Mouse (Mus musculus) erythroblast, embryonic 14.5 days (primary cell): ENCODE data around the gene Mad1l1. TPM values are rescaled to one million over a fixed set of nuclear protein-coding genes. Genes with fewer than 3 reads are reported as not detected.
"Not testable (repeated sequence)": the region's sequence is repeated elsewhere in the genome, so short reads cannot be mapped to it uniquely, and the experiment has no call there.

Experiments
- H3K27me3 ChIP-seq: 2 replicates; pipeline ENCODE4 v1.6.1; 2012; ENCODE audit warnings: inconsistent platforms; ENCODE audit not compliant: control insufficient read depth
- H3K36me3 ChIP-seq: 2 replicates; pipeline ENCODE4 v1.6.1; 2012; ENCODE audit warnings: mild to moderate bottlenecking, inconsistent platforms; ENCODE audit not compliant: control insufficient read depth
- H3K4me1 ChIP-seq: 2 replicates; pipeline ENCODE4 v1.6.1; 2012; ENCODE audit warnings: inconsistent platforms; ENCODE audit not compliant: control insufficient read depth
- H3K4me3 ChIP-seq: replicated peaks from 2 replicates; pipeline ENCODE3; 2012; ENCODE audit warnings: moderate library complexity, mild to moderate bottlenecking, inconsistent platforms
- H3K9me3 ChIP-seq: 2 replicates; pipeline ENCODE4 v1.6.1; 2012; ENCODE audit warnings: low read length, inconsistent platforms, mixed read lengths; ENCODE audit not compliant: control insufficient read depth
- GATA1 ChIP-seq: IDR thresholded peaks from 2 replicates; pipeline ENCODE4 v1.6.1; 2012; ENCODE audit warnings: low read length, inconsistent platforms, mixed read lengths
- TAL1 ChIP-seq: IDR thresholded peaks from 3 replicates; pipeline ENCODE4 v1.6.1; 2012; ENCODE audit warnings: low read length, inconsistent platforms, mixed read lengths
- polyA plus RNA-seq: library from polyadenylated mRNA; stranded (reverse); fragments of >175 nt; gene quantifications from 2 replicates; pipeline ENCODE4 v1.2.3, GENCODE M21; 2012

The Mad1l1 gene
- 2.4 and 2.9 TPM in 2 replicates for polyA plus RNA-seq

- peaks cover 56% of the 10 kb centered on the region for H3K36me3 ChIP-seq
Observed at GRCm38 (mm10) chr5:140321042-140321755, at the start of gene Mad1l1, which contains the start of gene Nudt1. TSS of gene Mad1l1 (minus strand) at chr5:140321552. TSS of gene Nudt1 (plus strand) at chr5:140321656.

DNA sequence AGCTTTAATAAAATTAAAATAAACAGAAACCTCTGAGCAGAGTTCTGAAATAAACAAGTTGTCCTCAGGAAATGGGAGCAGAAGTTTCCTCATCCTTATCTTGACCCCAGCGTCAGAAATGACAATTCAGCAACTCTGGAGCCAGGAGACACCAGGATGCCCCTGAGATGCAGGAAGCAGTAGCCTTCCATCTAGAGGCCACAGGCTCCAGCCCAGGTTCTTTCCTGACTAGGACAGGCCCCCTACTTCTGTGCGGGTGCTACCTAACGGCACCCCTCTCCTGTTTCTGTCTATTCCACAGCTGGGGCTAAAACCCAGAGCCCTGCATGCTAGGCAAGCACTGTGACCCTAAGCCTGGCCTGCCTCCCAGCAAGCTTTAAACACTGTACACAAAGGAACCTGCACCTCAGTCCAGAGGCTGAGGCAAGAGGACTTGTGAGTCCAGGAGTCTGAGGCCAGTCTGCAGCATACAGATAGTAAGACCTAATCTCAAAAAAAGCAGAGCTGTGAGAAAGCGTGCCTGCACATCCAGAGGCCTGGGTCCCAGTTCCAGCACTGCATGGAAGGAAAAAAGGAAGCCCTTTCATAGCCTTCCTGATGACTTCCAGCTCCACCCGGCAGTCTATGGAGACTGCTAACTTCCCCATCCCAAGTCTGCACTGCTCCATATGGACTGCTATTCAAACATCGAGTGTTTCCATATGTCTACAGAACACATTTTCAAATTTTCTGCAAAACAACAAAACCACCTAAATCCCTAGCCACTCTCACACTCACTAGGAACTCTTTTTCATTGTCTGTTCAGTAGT lies 49.3 kb upstream of the Mad1l1 start:
- H3K4me1 ChIP-seq: peaks cover 15% of the 10 kb centered on the region
- H3K4me3 ChIP-seq: no peak overlapping the region
- no peaks in the 10 kb centered on the region for H3K9me3 ChIP-seq
- no peaks in the 10 kb centered on the region; the same call in 1 of the 2 replicates for H3K36me3 ChIP-seq
- TF ChIP-seq TAL1 (no peak), GATA1 (no peak)
- no peaks in the 10 kb centered on the region for H3K27me3 ChIP-seq

More at GRCm38 (mm10) chr5:140321042-140321755, at the start of gene Mad1l1, which contains the start of gene Nudt1:
- no peaks in the 10 kb centered on the region for H3K27me3 ChIP-seq
- H3K9me3 ChIP-seq: no peaks in the 10 kb centered on the region
- peaks cover 72% of the 10 kb centered on the region for H3K4me1 ChIP-seq
- TF ChIP-seq GATA1 (no peak), TAL1 (no peak)
- peak within 1 kb of the TSS; percentile 95 for H3K4me3 ChIP-seq

- Histone ChIP-seq H3K27me3 (no peaks in the 10 kb centered on the region), H3K36me3 (peaks cover 3% of the 10 kb centered on the region), H3K4me3 (no peak overlapping the region), H3K4me1 (peaks cover 15% of the 10 kb centered on the region), H3K9me3 (no peaks in the 10 kb centered on the region)
- TF ChIP-seq GATA1 (no peak), TAL1 (no peak)
Observed at GRCm38 (mm10) chr5:140369466-140369865, 48.1 kb upstream of the Mad1l1 start.

- Histone ChIP-seq H3K4me1 (peaks cover 14% of the 10 kb centered on the region), H3K9me3 (no peaks in the 10 kb centered on the region), H3K36me3 (peaks cover 3% of the 10 kb centered on the region), H3K4me3 (no peak overlapping the region), H3K27me3 (no peaks in the 10 kb centered on the region)
- TF ChIP-seq GATA1 (no peak), TAL1 (no peak)
Observed at GRCm38 (mm10) chr5:140368926-140369325, 47.6 kb upstream of the Mad1l1 start.

DNA sequence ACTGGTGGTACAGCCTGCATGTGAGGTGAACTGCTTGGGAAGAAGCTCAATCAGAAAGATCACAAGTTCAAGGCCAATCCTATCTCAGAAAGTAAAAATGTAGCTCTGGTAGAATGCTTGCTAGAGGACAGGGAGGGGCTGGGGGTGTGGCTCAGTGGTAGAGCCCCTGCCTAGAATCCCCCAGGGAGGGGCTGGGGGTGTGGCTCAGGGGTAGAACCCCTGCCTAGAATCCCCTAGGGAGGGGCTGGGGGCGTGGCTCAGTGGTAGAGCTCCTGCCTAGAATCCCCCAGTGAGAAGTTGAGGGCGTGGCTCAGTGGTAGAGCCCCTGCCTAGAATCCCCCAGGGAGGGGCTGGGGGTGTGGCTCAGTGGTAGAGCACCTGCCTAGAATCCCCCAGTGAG lies 46.8 kb upstream of the Mad1l1 start:
- H3K36me3 ChIP-seq, H3K27me3 ChIP-seq, H3K4me3 ChIP-seq, H3K9me3 ChIP-seq: not testable (repeated sequence)
- H3K4me1 ChIP-seq: peaks cover 14% of the 10 kb centered on the region

GRCm38 (mm10) chr5:140364415-140364814 lies 43.1 kb upstream of the Mad1l1 start:
- peaks cover 14% of the 10 kb centered on the region for H3K36me3 ChIP-seq
- TF ChIP-seq GATA1: no peak
- no peak for TF ChIP-seq TAL1

GRCm38 (mm10) chr5:140359930-140360674 lies 38.8 kb upstream of the Mad1l1 start:
- peaks cover 48% of the 10 kb centered on the region for H3K36me3 ChIP-seq
- TF ChIP-seq TAL1 (no peak), GATA1 (no peak)

More at GRCm38 (mm10) chr5:140364415-140364814, 43.1 kb upstream of the Mad1l1 start:
- Histone ChIP-seq H3K9me3 (peaks cover 4% of the 10 kb centered on the region; the same call in 1 of the 2 replicates), H3K4me1 (peaks cover 5% of the 10 kb centered on the region; the same call in 1 of the 2 replicates), H3K4me3 (no peak overlapping the region), H3K27me3 (no peaks in the 10 kb centered on the region)

GRCm38 (mm10) chr5:140357466-140357865 lies 36.1 kb upstream of the Mad1l1 start:
- Histone ChIP-seq H3K4me1 (no peaks in the 10 kb centered on the region; the same call in 1 of the 2 replicates), H3K27me3 (no peaks in the 10 kb centered on the region), H3K9me3 (peaks cover 5% of the 10 kb centered on the region; the same call in 1 of the 2 replicates), H3K4me3 (no peak overlapping the region), H3K36me3 (peaks cover 68% of the 10 kb centered on the region)
- TF ChIP-seq TAL1: no peak
- TF ChIP-seq GATA1: no peak

More at GRCm38 (mm10) chr5:140359930-140360674, 38.8 kb upstream of the Mad1l1 start:
- Histone ChIP-seq H3K4me1 (no peaks in the 10 kb centered on the region; the same call in 1 of the 2 replicates), H3K9me3 (peaks cover 4% of the 10 kb centered on the region; the same call in 1 of the 2 replicates), H3K4me3 (no peak overlapping the region), H3K27me3 (no peaks in the 10 kb centered on the region)
